Mouse (Mus musculus) limb, embryonic 13.5 days (tissue): Measurements from ENCODE around the gene Dazap2. TPM values are rescaled to one million over a fixed set of nuclear protein-coding genes. Genes with fewer than 3 reads are reported as not detected.

Source experiments
- ATAC-seq: fragments of 200-750 bp; cut with Nextera tagmentation; 2 replicates; pipeline ENCODE4 v1.8.0; 2017; ENCODE audit warnings: low read depth, moderate number of reproducible peaks, moderate TSS enrichment; ENCODE audit not compliant: low FRiP score
- H3K27ac ChIP-seq: fragments of 300-500 bp; sonication (generic); 2 replicates; pipeline ENCODE4 v1.5.1; 2015; ENCODE audit warnings: inconsistent platforms, mild to moderate bottlenecking, moderate library complexity
- H3K27me3 ChIP-seq: fragments of 300-500 bp; sonication (generic); 2 replicates; pipeline ENCODE4 v1.6.1; 2015; ENCODE audit warnings: mild to moderate bottlenecking, inconsistent platforms
- H3K36me3 ChIP-seq: fragments of 300-500 bp; sonication (generic); 2 replicates; pipeline ENCODE4 v1.6.1; 2015; ENCODE audit warnings: inconsistent platforms, mild to moderate bottlenecking, moderate library complexity
- H3K4me1 ChIP-seq: fragments of 300-500 bp; sonication (generic); 2 replicates; pipeline ENCODE4 v1.6.1; 2015; ENCODE audit warnings: inconsistent platforms
- H3K4me2 ChIP-seq: fragments of 300-500 bp; sonication (generic); replicated peaks from 2 replicates; pipeline ENCODE4 v1.6.1; 2015; ENCODE audit warnings: inconsistent platforms, mild to moderate bottlenecking, moderate library complexity
- H3K4me3 ChIP-seq: fragments of 300-500 bp; sonication (generic); 2 replicates; pipeline ENCODE4 v1.5.1; 2015; ENCODE audit warnings: moderate library complexity, mild to moderate bottlenecking, inconsistent platforms
- H3K9ac ChIP-seq: fragments of 300-500 bp; sonication (generic); 2 replicates; pipeline ENCODE4 v1.6.1; 2015; ENCODE audit warnings: mild to moderate bottlenecking, inconsistent platforms
- H3K9me3 ChIP-seq: fragments of 300-500 bp; sonication (generic); 2 replicates; pipeline ENCODE4 v1.6.1; 2016; ENCODE audit warnings: inconsistent platforms
- WGBS: fragments of 180-500 bp; shearing (Covaris S2); methylation state at CpG from one replicate; pipeline ENCODE4 v1.1.7; 2015; 5-methylcytosine and 5-hydroxymethylcytosine counted together
- microRNA-seq: library from miRNA; unstranded; fragments of <30 nt; microRNA quantifications from one replicate; pipeline ENCODE4, GENCODE M21; 2016
- polyA plus RNA-seq: library from polyadenylated mRNA; unstranded; fragments of >200 nt; fragmentation: Nextera tagmentation; extraction: Ambion mirVana; gene quantifications from 2 replicates; pipeline ENCODE4 v1.2.1, GENCODE M21; 2015

The Dazap2 gene
- polyA plus RNA-seq, 1 experiment from 2014 or later = 143 TPM

GRCm38 (mm10) chr15:100667871-100668545 lies 52.9 kb downstream of the Dazap2 start:
- Histone ChIP-seq H3K4me3 (no peak overlapping the region), H3K27ac (no peak overlapping the region), H3K4me1 (0 out of 2 replicates have a peak, but pooled peaks cover 4% of the 10 kb centered on the region), H3K4me2 (no peak overlapping the region), H3K27me3 (peaks cover 20% of the 10 kb centered on the region), H3K9ac (no peak overlapping the region), H3K9me3 (no peaks in the 10 kb centered on the region), H3K36me3 (no peaks in the 10 kb centered on the region)
- ATAC-seq = no peak
- WGBS = 82% methylated on average over 5 of the region's 5 CpGs

GRCm38 (mm10) chr15:100669337-100669736 lies 54.2 kb downstream of the Dazap2 start, which contains the start of gene Bin2:
Gene Bin2 (minus strand): TSS chr15:100669553.
- Histone ChIP-seq H3K4me3 (no peak within 1 kb of the TSS), H3K4me2 (no peak within 1 kb of the TSS), H3K36me3 (no peaks in the 10 kb centered on the region), H3K9me3 (no peaks in the 10 kb centered on the region), H3K27me3 (peaks cover 20% of the 10 kb centered on the region), H3K27ac (no peak within 1 kb of the TSS), H3K4me1 (0 out of 2 replicates have a peak, but pooled peaks cover 4% of the 10 kb centered on the region), H3K9ac (no peak within 1 kb of the TSS)
- 92% methylated on average over 20 of the region's 20 CpGs for WGBS
- ATAC-seq = no peak

- Histone ChIP-seq H3K9ac (no peak overlapping the region), H3K27ac (no peak overlapping the region), H3K4me3 (no peak overlapping the region), H3K4me2 (no peak overlapping the region), H3K27me3 (peaks cover 19% of the 10 kb centered on the region), H3K9me3 (no peaks in the 10 kb centered on the region), H3K4me1 (0 out of 2 replicates have a peak, but pooled peaks cover 4% of the 10 kb centered on the region), H3K36me3 (no peaks in the 10 kb centered on the region)
- WGBS = 84% methylated on average over 8 of the region's 8 CpGs
- no peak for ATAC-seq
Observed at GRCm38 (mm10) chr15:100670004-100670403, 54.9 kb downstream of the Dazap2 start.

Small RNAs within 50 kb of the gene (microRNA-seq; reads per million reads assigned to microRNA genes)
- not detected for gene Mir6961

Other genes with a start within 250 kb of the Dazap2 start
- gene Gm5475, start 193.2 kb upstream of the Dazap2 start, polyA plus RNA-seq = 0.05 TPM in 1 of 2 replicates, not detected in the other
- gene Slc11a2, start 190.3 kb upstream of the Dazap2 start, polyA plus RNA-seq = 18.7 and 25.3 TPM in 2 replicates
- gene Letmd1, start 146.3 kb upstream of the Dazap2 start, polyA plus RNA-seq = 34.1 and 34.3 TPM in 2 replicates
- gene Csrnp2, start 119.9 kb upstream of the Dazap2 start, polyA plus RNA-seq = 23.8 and 24.9 TPM in 2 replicates
- 36.2 and 36.3 TPM in 2 replicates for gene Tfcp2, start 63.3 kb upstream of the Dazap2 start, polyA plus RNA-seq
- 10.0 and 11.1 TPM in 2 replicates for gene Pou6f1, start 15.4 kb upstream of the Dazap2 start, polyA plus RNA-seq
- 8.5 and 9.8 TPM in 2 replicates for gene Smagp, start 21.6 kb downstream of the Dazap2 start, polyA plus RNA-seq
- 2.1 and 2.4 TPM in 2 replicates for gene Bin2, start 54.2 kb downstream of the Dazap2 start, polyA plus RNA-seq
- gene Cela1, start 72.6 kb downstream of the Dazap2 start, polyA plus RNA-seq = 2.1 TPM in 2 replicates
- gene Galnt6, start 114.0 kb downstream of the Dazap2 start, polyA plus RNA-seq = 0.65 and 1.1 TPM in 2 replicates
- 4.8 and 4.9 TPM in 2 replicates for gene Slc4a8, start 146.4 kb downstream of the Dazap2 start, polyA plus RNA-seq